Mouse (Mus musculus) heart, postnatal 0 days (tissue): ENCODE measurements around the gene Olfr1028. TPM values are rescaled to one million over a fixed set of nuclear protein-coding genes. Genes with fewer than 3 reads are reported as not detected.

Source experiments
- ATAC-seq: fragments of 200-750 bp; cut with Nextera tagmentation; 2 replicates; pipeline ENCODE4 v1.8.0; 2017; ENCODE audit warnings: low read depth, moderate number of reproducible peaks, moderate library complexity; ENCODE audit not compliant: insufficient read depth
- DNase-seq: peaks from one replicate; pipeline ENCODE4 v3.0.0-alpha.2; 2016; ENCODE audit warnings: low spot score
- H3K27ac ChIP-seq: fragments of 300-500 bp; sonication (generic); 2 replicates; pipeline ENCODE4 v1.5.1; 2014; ENCODE audit warnings: low read depth, mild to moderate bottlenecking
- H3K27me3 ChIP-seq: fragments of 300-500 bp; sonication (generic); 2 replicates; pipeline ENCODE4 v1.6.1; 2014; ENCODE audit warnings: low read length, mixed read lengths; ENCODE audit not compliant: control insufficient read depth, insufficient read depth
- H3K36me3 ChIP-seq: fragments of 300-500 bp; sonication (generic); replicated peaks from 2 replicates; pipeline ENCODE4 v1.6.1; 2014; ENCODE audit warnings: low read length, mixed read lengths; ENCODE audit not compliant: control insufficient read depth, insufficient read depth
- H3K4me1 ChIP-seq: fragments of 300-500 bp; sonication (generic); 2 replicates; pipeline ENCODE4 v1.6.1; 2014; ENCODE audit warnings: antibody characterized with exemption; ENCODE audit not compliant: control insufficient read depth, insufficient read depth
- H3K4me2 ChIP-seq: fragments of 300-500 bp; sonication (generic); 2 replicates; pipeline ENCODE4 v1.6.1; 2014; ENCODE audit warnings: low read depth, mild to moderate bottlenecking, low read length, moderate library complexity
- H3K4me3 ChIP-seq: fragments of 300-500 bp; sonication (generic); 2 replicates; pipeline ENCODE4 v1.5.1; 2014; ENCODE audit warnings: low read depth, low read length
- H3K9ac ChIP-seq: fragments of 300-500 bp; sonication (generic); replicated peaks from 2 replicates; pipeline ENCODE4 v1.6.1; 2014; ENCODE audit warnings: low read depth, low read length, mixed read lengths
- H3K9me3 ChIP-seq: fragments of 300-500 bp; sonication (generic); replicated peaks from 2 replicates; pipeline ENCODE4 v1.6.1; 2016; ENCODE audit warnings: low read length; ENCODE audit not compliant: control insufficient read depth
- CTCF ChIP-seq: IDR thresholded peaks from 2 replicates; pipeline ENCODE4 v1.5.1; 2016; ENCODE audit warnings: antibody characterized with exemption, control low read depth, low read depth
- EP300 ChIP-seq: IDR thresholded peaks from 2 replicates; pipeline ENCODE4 v1.6.1; 2016; ENCODE audit warnings: antibody characterized with exemption, low read depth
- WGBS: fragments of 180-500 bp; shearing (Covaris S2); extraction: QIAGEN DNeasy Blood & Tissue Kit; methylation state at CpG from one replicate; pipeline ENCODE4 v1.1.7; 2014; 5-methylcytosine and 5-hydroxymethylcytosine counted together
- polyA plus RNA-seq: library from polyadenylated mRNA; unstranded; fragments of >200 nt; fragmentation: Nextera tagmentation; extraction: Ambion mirVana; gene quantifications from 2 replicates; pipeline ENCODE4 v1.2.1, GENCODE M21; 2015
- total RNA-seq: library from RNA; depleted of rRNA; stranded (reverse); fragments of >200 nt; gene quantifications from 2 replicates; pipeline ENCODE4 v1.2.3, GENCODE M21; 2014; ENCODE audit warnings: low replicate concordance; rRNA removed

Olfr1028 gene
- total RNA-seq (not detected in 2 replicates), polyA plus RNA-seq (not detected in 2 replicates)

DNA sequence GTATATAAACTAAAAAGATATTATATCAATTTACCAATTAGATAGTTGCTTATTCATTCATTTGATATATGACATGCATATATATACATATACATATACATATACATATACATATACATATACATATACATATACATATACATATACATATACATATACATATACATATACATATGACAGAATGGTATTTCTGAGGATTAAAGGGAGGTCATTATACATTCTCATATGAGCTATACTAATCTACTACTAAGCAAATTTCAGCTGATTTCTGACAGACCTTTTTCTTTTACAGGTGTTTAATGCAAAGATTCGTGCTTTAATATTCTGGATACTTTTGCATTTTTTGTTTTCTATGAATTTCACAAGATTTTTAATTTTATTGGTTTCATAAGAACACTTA is at the start of gene Olfr1028:
Gene Olfr1028, plus strand, starts transcription at position 301 of the 400 bp plus-strand sequence.
- Histone ChIP-seq H3K9me3 (no peaks in the 10 kb centered on the region), H3K9ac (no peak within 1 kb of the TSS), H3K4me2 (no peak within 1 kb of the TSS), H3K27ac (no peak within 1 kb of the TSS), H3K4me1 (no peaks in the 10 kb centered on the region), H3K27me3 (no peaks in the 10 kb centered on the region), H3K36me3 (no peaks in the 10 kb centered on the region), H3K4me3 (no peak within 1 kb of the TSS)
- TF ChIP-seq EP300 = no peak
- no peak for TF ChIP-seq CTCF
- WGBS = 67% methylated on average over 1 of the region's 1 CpGs
- ATAC-seq (no peak), DNase-seq (no peak)

DNA sequence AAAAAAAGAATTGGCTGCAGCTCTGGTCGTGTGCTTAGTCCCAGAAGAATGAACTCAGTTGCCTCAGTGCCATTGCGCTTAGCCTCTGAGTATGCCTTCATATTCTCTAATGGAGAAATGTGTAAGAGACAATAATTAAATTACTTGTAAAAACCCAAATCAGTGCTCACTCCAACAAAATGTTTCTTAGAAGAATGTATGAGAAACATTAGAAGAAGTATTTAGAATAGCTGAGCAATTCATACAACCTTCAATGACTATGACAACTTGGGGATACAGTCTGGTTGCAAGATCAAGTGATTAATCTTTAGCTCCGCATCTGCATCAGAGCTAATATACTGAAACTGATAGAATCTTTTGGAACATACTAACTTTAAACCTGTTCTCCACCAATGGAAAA is 45.3 kb upstream of the Olfr1028 start, which contains the start of gene Olfr1024:
Gene Olfr1024, minus strand, starts transcription at position 101 of the 400 bp plus-strand sequence.
- no peaks in the 10 kb centered on the region for H3K36me3 ChIP-seq
- H3K4me1 ChIP-seq = no peaks in the 10 kb centered on the region
- 77% methylated on average over 3 of the region's 3 CpGs for WGBS

GRCm38 (mm10) chr2:85913197-85913596 is 37.0 kb upstream of the Olfr1028 start:
- ATAC-seq = no peak
- no peak overlapping the region for H3K27ac ChIP-seq
- no peak for DNase-seq
- H3K4me3 ChIP-seq = no peak overlapping the region
- no peak overlapping the region for H3K4me2 ChIP-seq
- no peaks in the 10 kb centered on the region for H3K4me1 ChIP-seq
- H3K9me3 ChIP-seq = no peaks in the 10 kb centered on the region
- no peaks in the 10 kb centered on the region for H3K27me3 ChIP-seq
- no peaks in the 10 kb centered on the region for H3K36me3 ChIP-seq
- TF ChIP-seq EP300 (no peak), CTCF (no peak)
- H3K9ac ChIP-seq = no peak overlapping the region

More for the DNA sequence above, 45.3 kb upstream of the Olfr1028 start, which contains the start of gene Olfr1024:
- Histone ChIP-seq H3K4me2 (no peak within 1 kb of the TSS), H3K9me3 (no peaks in the 10 kb centered on the region), H3K27me3 (no peaks in the 10 kb centered on the region), H3K27ac (no peak within 1 kb of the TSS), H3K9ac (no peak within 1 kb of the TSS), H3K4me3 (no peak within 1 kb of the TSS)
- no peak for ATAC-seq
- no peak for DNase-seq
- TF ChIP-seq EP300 (no peak), CTCF (no peak)

GRCm38 (mm10) chr2:85914893-85915292 is 35.3 kb upstream of the Olfr1028 start, which contains the start of gene Olfr1025-ps1:
Gene Olfr1025-ps1 (plus strand): TSS chr2:85915193.
- no peak within 1 kb of the TSS for H3K4me2 ChIP-seq
- no peak within 1 kb of the TSS for H3K27ac ChIP-seq
- DNase-seq (no peak), ATAC-seq (no peak)
- no peaks in the 10 kb centered on the region for H3K36me3 ChIP-seq
- H3K4me1 ChIP-seq = no peaks in the 10 kb centered on the region
- WGBS = 39% methylated on average over 1 of the region's 1 CpGs
- no peaks in the 10 kb centered on the region for H3K27me3 ChIP-seq
- no peak within 1 kb of the TSS for H3K9ac ChIP-seq
- TF ChIP-seq CTCF = no peak
- TF ChIP-seq EP300 = no peak
- no peaks in the 10 kb centered on the region for H3K9me3 ChIP-seq
- no peak within 1 kb of the TSS for H3K4me3 ChIP-seq

DNA sequence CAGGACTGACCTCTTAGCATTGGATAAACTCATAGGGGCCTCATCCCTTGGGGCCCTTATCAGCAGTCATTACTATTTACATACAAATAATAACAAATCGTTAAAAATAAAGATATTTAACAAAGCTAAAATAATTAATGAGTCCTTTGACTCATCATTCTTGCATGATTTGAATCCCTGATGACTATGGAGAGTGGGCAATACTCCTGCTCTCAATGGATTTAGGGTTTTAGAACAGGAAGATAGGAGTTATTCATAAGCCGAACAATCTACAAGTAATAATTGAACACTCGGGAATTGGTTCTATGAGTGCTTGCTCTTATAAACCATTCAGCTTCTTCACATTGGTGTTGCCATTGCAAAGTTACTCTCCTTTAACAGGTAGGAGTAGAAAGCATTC is 29.0 kb upstream of the Olfr1028 start, which contains the start of gene Olfr1026:
Gene Olfr1026, plus strand, starts transcription at position 301 of the 400 bp plus-strand sequence.
- WGBS = 71% methylated on average over 3 of the region's 3 CpGs
- DNase-seq = no peak
- no peak within 1 kb of the TSS for H3K4me3 ChIP-seq

DNA sequence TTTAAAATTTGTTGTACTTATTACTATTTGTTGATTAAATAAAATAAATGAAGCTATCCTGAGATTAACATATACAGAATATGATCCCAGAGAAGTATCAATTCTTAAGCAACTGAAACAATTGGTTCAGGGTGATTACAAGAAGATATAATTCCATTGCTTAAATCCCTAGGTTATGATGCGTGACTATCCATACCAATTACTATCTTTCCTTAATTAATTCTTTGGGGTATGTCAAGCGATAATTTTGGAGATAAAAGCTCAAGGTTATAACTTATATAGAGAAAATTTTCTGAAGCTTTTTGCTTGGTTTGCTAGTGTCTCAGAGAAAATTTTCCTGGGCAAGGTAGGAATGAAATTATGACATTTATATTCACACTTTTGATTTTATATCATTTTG is 23.4 kb downstream of the Olfr1028 start, which contains the start of gene Olfr1029:
Gene Olfr1029, plus strand, starts transcription at position 301 of the 400 bp plus-strand sequence.
- no peak for TF ChIP-seq EP300
- no peak for TF ChIP-seq CTCF
- no peak within 1 kb of the TSS for H3K4me2 ChIP-seq
- no peak within 1 kb of the TSS for H3K9ac ChIP-seq
- no peaks in the 10 kb centered on the region for H3K9me3 ChIP-seq
- H3K4me1 ChIP-seq = no peaks in the 10 kb centered on the region
- DNase-seq (no peak), ATAC-seq (no peak)
- WGBS = 78% methylated on average over 2 of the region's 2 CpGs
- no peak within 1 kb of the TSS for H3K27ac ChIP-seq
- H3K36me3 ChIP-seq = no peaks in the 10 kb centered on the region
- H3K27me3 ChIP-seq = no peaks in the 10 kb centered on the region
- no peak within 1 kb of the TSS for H3K4me3 ChIP-seq

More for the DNA sequence above, 29.0 kb upstream of the Olfr1028 start, which contains the start of gene Olfr1026:
- no peak within 1 kb of the TSS for H3K27ac ChIP-seq
- no peak for TF ChIP-seq CTCF
- no peak for TF ChIP-seq EP300
- no peak within 1 kb of the TSS for H3K9ac ChIP-seq
- H3K4me1 ChIP-seq = no peaks in the 10 kb centered on the region
- no peak for ATAC-seq
- no peak within 1 kb of the TSS for H3K4me2 ChIP-seq
- H3K27me3 ChIP-seq = no peaks in the 10 kb centered on the region
- no peaks in the 10 kb centered on the region for H3K36me3 ChIP-seq
- no peaks in the 10 kb centered on the region for H3K9me3 ChIP-seq
